Mouse (Mus musculus) brain, embryonic 14.5 days (tissue): ENCODE results near the gene Tmem19.

ENCODE experiments used
- CTCF ChIP-seq: fragments of 200-500 bp; IDR thresholded peaks from 2 replicates; pipeline ENCODE4 v1.5.1; 2012; ENCODE audit warnings: inconsistent platforms, mild to moderate bottlenecking, moderate library complexity, borderline replicate concordance; ENCODE audit not compliant: insufficient read depth, insufficient read length; ENCODE audit errors: extremely low read depth
- POLR2A ChIP-seq: fragments of 200-500 bp; IDR thresholded peaks from 2 replicates; pipeline ENCODE4 v1.6.1; 2012; ENCODE audit warnings: mild to moderate bottlenecking, inconsistent platforms, borderline replicate concordance; ENCODE audit not compliant: poor library complexity, insufficient read depth, insufficient read length, severe bottlenecking; ENCODE audit errors: extremely low read depth

DNA sequence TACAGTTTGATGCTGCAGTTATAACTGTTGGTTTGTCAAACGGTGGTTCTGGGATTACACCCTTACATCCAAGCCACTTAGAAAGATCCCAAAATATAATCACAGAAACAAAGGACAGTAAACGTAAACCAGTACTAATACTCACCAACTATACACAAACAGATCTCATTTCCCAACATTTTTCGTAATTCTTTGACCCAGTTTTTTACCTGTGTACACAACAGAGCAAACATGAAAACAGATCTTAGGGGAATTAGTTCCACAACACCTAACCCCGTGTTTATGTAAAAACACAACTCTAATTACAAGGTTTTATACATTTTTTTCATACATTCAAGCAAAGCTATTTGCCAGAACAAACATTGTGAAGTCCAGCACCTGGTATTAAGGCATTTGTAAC, 63.6 kb downstream of the Tmem19 start:
- TF ChIP-seq POLR2A (no peak), CTCF (no peak)
